Mouse (Mus musculus) brain, embryonic 14.5 days (tissue): ENCODE measurements around the gene Nhp2.

Source experiments
- CTCF ChIP-seq: fragments of 200-500 bp; IDR thresholded peaks from 2 replicates; pipeline ENCODE4 v1.5.1; 2012; ENCODE audit warnings: inconsistent platforms, mild to moderate bottlenecking, moderate library complexity, borderline replicate concordance; ENCODE audit not compliant: insufficient read depth, insufficient read length; ENCODE audit errors: extremely low read depth
- POLR2A ChIP-seq: fragments of 200-500 bp; IDR thresholded peaks from 2 replicates; pipeline ENCODE4 v1.6.1; 2012; ENCODE audit warnings: mild to moderate bottlenecking, inconsistent platforms, borderline replicate concordance; ENCODE audit not compliant: poor library complexity, insufficient read depth, insufficient read length, severe bottlenecking; ENCODE audit errors: extremely low read depth

DNA sequence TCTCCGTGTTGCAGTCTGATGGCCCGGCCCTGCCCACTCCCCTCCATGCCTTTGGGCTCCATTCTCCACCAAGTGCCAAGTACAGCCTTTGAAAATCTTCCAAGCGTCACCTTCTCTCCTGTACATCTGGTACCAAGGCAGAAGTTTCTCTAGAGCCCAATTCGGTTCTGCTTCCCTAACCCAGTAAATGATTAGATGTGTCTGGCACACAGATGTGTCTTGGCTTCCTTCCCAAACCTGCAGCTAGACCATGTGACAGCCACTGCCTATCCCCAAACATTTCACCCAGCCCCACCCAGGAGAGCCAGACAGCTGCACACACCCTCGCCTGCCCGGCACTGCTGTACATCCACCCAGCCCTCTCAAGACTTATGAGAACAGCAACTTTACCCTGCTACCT, 39.2 kb downstream of the Nhp2 start:
- TF ChIP-seq CTCF, result no peak
- TF ChIP-seq POLR2A, result no peak
